Mouse (Mus musculus) stomach, embryonic 14.5 days (tissue): ENCODE data around the gene Zgrf1. TPM values are rescaled to one million over a fixed set of nuclear protein-coding genes. Genes with fewer than 3 reads are reported as not detected.
A peak's percentile ranks its signal among the peaks of the same experiment; 100 is the strongest.

ENCODE experiments used
- ATAC-seq: fragments of 200-750 bp; cut with Nextera tagmentation; 2 replicates; pipeline ENCODE4 v1.8.0; 2017; ENCODE audit warnings: low read depth, moderate TSS enrichment; ENCODE audit not compliant: insufficient number of reproducible peaks, insufficient read depth, low FRiP score
- H3K27ac ChIP-seq: fragments of 300-500 bp; sonication (generic); 2 replicates; pipeline ENCODE4 v1.5.1; 2014; ENCODE audit warnings: mild to moderate bottlenecking, low read length, moderate library complexity, mixed read lengths
- H3K27me3 ChIP-seq: fragments of 300-500 bp; sonication (generic); 2 replicates; pipeline ENCODE4 v1.6.1; 2014; ENCODE audit warnings: low read length, control low read depth, mixed read lengths; ENCODE audit not compliant: control insufficient read depth, insufficient read depth
- H3K36me3 ChIP-seq: fragments of 300-500 bp; sonication (generic); 2 replicates; pipeline ENCODE4 v1.6.1; 2014; ENCODE audit warnings: mild to moderate bottlenecking, control low read depth, low read length, moderate library complexity, mixed read lengths; ENCODE audit not compliant: control insufficient read depth, insufficient read depth
- H3K4me1 ChIP-seq: fragments of 300-500 bp; sonication (generic); 2 replicates; pipeline ENCODE4 v1.6.1; 2014; ENCODE audit warnings: low read length, control low read depth, mixed read lengths; ENCODE audit not compliant: control insufficient read depth, insufficient read depth
- H3K4me2 ChIP-seq: fragments of 300-500 bp; sonication (generic); replicated peaks from 2 replicates; pipeline ENCODE4 v1.6.1; 2014; ENCODE audit warnings: low read depth, low read length, control low read depth
- H3K4me3 ChIP-seq: fragments of 300-500 bp; sonication (generic); 2 replicates; pipeline ENCODE4 v1.5.1; 2014; ENCODE audit warnings: low read depth, low read length, control low read depth
- H3K9ac ChIP-seq: fragments of 300-500 bp; sonication (generic); replicated peaks from 2 replicates; pipeline ENCODE4 v1.6.1; 2014; ENCODE audit warnings: low read depth, mild to moderate bottlenecking, control low read depth, low read length, moderate library complexity, mixed read lengths
- H3K9me3 ChIP-seq: fragments of 300-500 bp; sonication (generic); 2 replicates; pipeline ENCODE4 v1.6.1; 2016; ENCODE audit warnings: low read depth, low read length, control low read depth; ENCODE audit not compliant: control insufficient read depth
- WGBS: fragments of 180-500 bp; shearing (Covaris S2); extraction: QIAGEN DNeasy Blood & Tissue Kit; methylation state at CpG from one replicate; pipeline ENCODE4 v1.1.7; 2014; 5-methylcytosine and 5-hydroxymethylcytosine counted together
- polyA plus RNA-seq: library from polyadenylated mRNA; unstranded; fragments of >200 nt; fragmentation: Nextera tagmentation; extraction: Ambion mirVana; gene quantifications from 2 replicates; pipeline ENCODE4 v1.2.1, GENCODE M21; 2014

Zgrf1 gene
- polyA plus RNA-seq, 1 experiment from 2014 or later = 13.6 TPM

GRCm38 (mm10) chr3:127547882-127548281 is 5.4 kb upstream of the Zgrf1 start:
- Histone ChIP-seq H3K36me3 (peaks cover 25% of the 10 kb centered on the region; the same call in 1 of the 2 replicates), H3K27ac (no peak overlapping the region), H3K4me2 (no peak overlapping the region), H3K4me3 (no peak overlapping the region), H3K9me3 (no peaks in the 10 kb centered on the region), H3K9ac (no peak overlapping the region), H3K27me3 (no peaks in the 10 kb centered on the region), H3K4me1 (no peaks in the 10 kb centered on the region)
- no peak for ATAC-seq
- 45% methylated on average over 5 of the region's 5 CpGs for WGBS

GRCm38 (mm10) chr3:127552434-127552972 is 786 bp upstream of the Zgrf1 start:
- Histone ChIP-seq H3K27ac (peak overlapping the region; percentile 97), H3K4me1 (0 out of 2 replicates have a peak, but pooled peaks cover 3% of the 10 kb centered on the region), H3K27me3 (no peaks in the 10 kb centered on the region), H3K4me2 (peak overlapping the region; percentile 58), H3K9me3 (no peaks in the 10 kb centered on the region), H3K36me3 (0 out of 2 replicates have a peak, but pooled peaks cover 2% of the 10 kb centered on the region), H3K4me3 (peak overlapping the region; percentile 81), H3K9ac (0 out of 2 replicates have a peak overlapping the region, but pooled peaks have one; percentile 52)
- ATAC-seq = no peak
- 4% methylated on average over 11 of the region's 13 CpGs for WGBS

GRCm38 (mm10) chr3:127553720-127554043 is 393 bp downstream of the Zgrf1 start:
- ATAC-seq = no peak
- Histone ChIP-seq H3K4me1 (0 out of 2 replicates have a peak, but pooled peaks cover 3% of the 10 kb centered on the region), H3K4me2 (peak overlapping the region; percentile 69), H3K27ac (no peak overlapping the region), H3K36me3 (0 out of 2 replicates have a peak, but pooled peaks cover 2% of the 10 kb centered on the region), H3K27me3 (no peaks in the 10 kb centered on the region), H3K4me3 (peak overlapping the region; percentile 81), H3K9ac (peak overlapping the region; percentile 63), H3K9me3 (no peaks in the 10 kb centered on the region)
- 2% methylated on average over 4 of the region's 4 CpGs for WGBS

GRCm38 (mm10) chr3:127554723-127555122 is 1.4 kb downstream of the Zgrf1 start:
- Histone ChIP-seq H3K27me3 (no peaks in the 10 kb centered on the region), H3K36me3 (peaks cover 5% of the 10 kb centered on the region), H3K4me2 (peak overlapping the region; percentile 69), H3K4me1 (0 out of 2 replicates have a peak, but pooled peaks cover 3% of the 10 kb centered on the region), H3K9ac (no peak overlapping the region), H3K27ac (no peak overlapping the region), H3K4me3 (peak overlapping the region; percentile 81; the same call in 1 of the 2 replicates), H3K9me3 (no peaks in the 10 kb centered on the region)
- WGBS = 50% methylated on average over 5 of the region's 5 CpGs
- no peak for ATAC-seq

GRCm38 (mm10) chr3:127558201-127558600 is 4.9 kb downstream of the Zgrf1 start:
- ATAC-seq = no peak
- 0 out of 2 replicates have a peak, but pooled peaks cover 3% of the 10 kb centered on the region for H3K4me1 ChIP-seq
- no peak overlapping the region for H3K4me2 ChIP-seq

GRCm38 (mm10) chr3:127562974-127563373 is 9.7 kb downstream of the Zgrf1 start:
- Histone ChIP-seq H3K27me3 (no peaks in the 10 kb centered on the region), H3K27ac (no peak overlapping the region), H3K4me3 (no peak overlapping the region), H3K4me2 (no peak overlapping the region), H3K9me3 (no peaks in the 10 kb centered on the region), H3K36me3 (peaks cover 27% of the 10 kb centered on the region), H3K9ac (no peak overlapping the region), H3K4me1 (no peaks in the 10 kb centered on the region)
- 88% methylated on average over 4 of the region's 4 CpGs for WGBS
- ATAC-seq = no peak

More at GRCm38 (mm10) chr3:127558201-127558600, 4.9 kb downstream of the Zgrf1 start:
- Histone ChIP-seq H3K4me3 (no peak overlapping the region), H3K36me3 (peaks cover 26% of the 10 kb centered on the region), H3K9me3 (no peaks in the 10 kb centered on the region), H3K27ac (no peak overlapping the region), H3K27me3 (no peaks in the 10 kb centered on the region), H3K9ac (no peak overlapping the region)

- Histone ChIP-seq H3K27me3 (no peaks in the 10 kb centered on the region), H3K9ac (no peak overlapping the region), H3K4me1 (no peaks in the 10 kb centered on the region), H3K9me3 (no peaks in the 10 kb centered on the region), H3K27ac (no peak overlapping the region), H3K4me2 (no peak overlapping the region), H3K36me3 (peaks cover 21% of the 10 kb centered on the region), H3K4me3 (no peak overlapping the region)
- ATAC-seq = no peak
- 69% methylated on average over 3 of the region's 3 CpGs for WGBS
Observed at GRCm38 (mm10) chr3:127565129-127565528, 11.8 kb downstream of the Zgrf1 start.

- Histone ChIP-seq H3K9ac (no peak overlapping the region), H3K27me3 (no peaks in the 10 kb centered on the region), H3K4me3 (no peak overlapping the region), H3K4me1 (no peaks in the 10 kb centered on the region), H3K36me3 (peaks cover 13% of the 10 kb centered on the region; the same call in 1 of the 2 replicates), H3K9me3 (no peaks in the 10 kb centered on the region), H3K4me2 (no peak overlapping the region), H3K27ac (no peak overlapping the region)
- 0 out of 2 replicates have a peak, but pooled peaks have one; percentile 14 for ATAC-seq
- WGBS = 64% methylated on average over 4 of the region's 4 CpGs
Observed at GRCm38 (mm10) chr3:127572557-127572956, 19.3 kb downstream of the Zgrf1 start.

GRCm38 (mm10) chr3:127597136-127597535 is 43.8 kb downstream of the Zgrf1 start:
- WGBS = 81% methylated on average over 1 of the region's 1 CpGs
- H3K27ac ChIP-seq = no peak overlapping the region
- no peak for ATAC-seq
- H3K9ac ChIP-seq = no peak overlapping the region
- no peaks in the 10 kb centered on the region for H3K27me3 ChIP-seq
- no peak overlapping the region for H3K4me3 ChIP-seq
- no peaks in the 10 kb centered on the region for H3K9me3 ChIP-seq
- H3K4me1 ChIP-seq = no peaks in the 10 kb centered on the region
- H3K4me2 ChIP-seq = no peak overlapping the region
- peaks cover 5% of the 10 kb centered on the region for H3K36me3 ChIP-seq
